Mouse (Mus musculus) limb, embryonic 12.5 days (tissue): ENCODE data around the gene Il21r. TPM values are rescaled to one million over a fixed set of nuclear protein-coding genes. Genes with fewer than 3 reads are reported as not detected.

Source experiments
- ATAC-seq: fragments of 200-750 bp; cut with Nextera tagmentation; 2 replicates; pipeline ENCODE4 v1.8.0; 2017; ENCODE audit warnings: low read depth, moderate TSS enrichment; ENCODE audit not compliant: insufficient number of reproducible peaks, insufficient read depth, low FRiP score, low TSS enrichment
- H3K27ac ChIP-seq: fragments of 300-500 bp; sonication (generic); 2 replicates; pipeline ENCODE4 v1.5.1; 2016; ENCODE audit warnings: mild to moderate bottlenecking, moderate library complexity
- H3K27me3 ChIP-seq: fragments of 300-500 bp; sonication (generic); 2 replicates; pipeline ENCODE4 v1.6.1; 2016; ENCODE audit warnings: mild to moderate bottlenecking, moderate library complexity
- H3K36me3 ChIP-seq: fragments of 300-500 bp; sonication (generic); 2 replicates; pipeline ENCODE4 v1.6.1; 2016; ENCODE audit warnings: mild to moderate bottlenecking, moderate library complexity
- H3K4me1 ChIP-seq: fragments of 300-500 bp; sonication (generic); replicated peaks from 2 replicates; pipeline ENCODE4 v1.6.1; 2016
- H3K4me2 ChIP-seq: fragments of 300-500 bp; sonication (generic); 2 replicates; pipeline ENCODE4 v1.6.1; 2016; ENCODE audit warnings: mild to moderate bottlenecking, moderate library complexity
- H3K4me3 ChIP-seq: fragments of 300-500 bp; sonication (generic); replicated peaks from 2 replicates; pipeline ENCODE4 v1.5.1; 2016; ENCODE audit warnings: mild to moderate bottlenecking
- H3K9ac ChIP-seq: fragments of 300-500 bp; sonication (generic); replicated peaks from 2 replicates; pipeline ENCODE4 v1.6.1; 2016; ENCODE audit warnings: mild to moderate bottlenecking, moderate library complexity
- H3K9me3 ChIP-seq: fragments of 300-500 bp; sonication (generic); 2 replicates; pipeline ENCODE4 v1.6.1; 2016; ENCODE audit warnings: mild to moderate bottlenecking, moderate library complexity
- whole genome bisulfite sequencing: fragments of 180-500 bp; shearing (Covaris S2); methylation state at CpG from one replicate; pipeline ENCODE4 v1.1.7; 2016; 5-methylcytosine and 5-hydroxymethylcytosine counted together
- polyA plus RNA-seq: library from polyadenylated mRNA; unstranded; fragments of >200 nt; fragmentation: Nextera tagmentation; extraction: Ambion mirVana; gene quantifications from 2 replicates; pipeline ENCODE4 v1.2.1, GENCODE M21; 2016

Gene Il21r
- polyA plus RNA-seq, 1 experiment from 2014 or later = 0.20 TPM

DNA sequence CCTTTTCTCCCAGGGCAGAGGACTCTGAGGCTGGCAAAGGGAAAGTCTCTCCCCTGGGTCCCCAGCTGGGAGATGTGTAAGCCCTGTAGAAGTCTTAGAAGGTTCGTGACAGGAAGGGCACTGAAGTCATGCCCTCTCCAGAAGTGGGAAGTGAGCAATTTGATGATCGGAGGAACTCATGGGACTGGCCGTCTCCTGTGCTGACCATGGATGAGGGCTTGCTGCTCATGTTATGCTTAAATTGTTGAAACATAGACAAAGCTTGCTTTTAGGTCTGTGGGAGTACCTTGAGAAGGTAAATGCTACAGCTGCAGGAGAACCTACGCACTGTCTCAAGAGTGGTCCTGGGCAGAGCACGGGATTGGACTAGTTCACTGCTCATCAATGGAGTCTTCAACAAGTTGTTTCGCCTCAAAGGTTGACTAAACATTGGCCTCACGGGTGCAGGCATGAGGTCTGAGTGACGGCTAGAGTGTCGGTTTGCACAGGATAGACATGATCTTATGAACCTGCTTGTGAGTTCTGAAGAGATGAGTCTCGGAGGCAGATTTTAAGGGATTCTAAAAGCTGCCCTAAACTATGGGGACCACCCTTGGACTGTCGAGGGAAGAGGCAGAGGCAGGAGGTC, 1.3 kb upstream of the Il21r start:
- no peaks in the 10 kb centered on the region for H3K36me3 ChIP-seq
- no peak overlapping the region for H3K4me2 ChIP-seq
- H3K4me3 ChIP-seq = no peak overlapping the region
- no peaks in the 10 kb centered on the region for H3K4me1 ChIP-seq
- H3K9me3 ChIP-seq = no peaks in the 10 kb centered on the region
- no peak overlapping the region for H3K27ac ChIP-seq
- WGBS = 79% methylated on average over 11 of the region's 11 CpGs
- no peak for ATAC-seq
- H3K27me3 ChIP-seq = no peaks in the 10 kb centered on the region; the same call in 1 of the 2 replicates
- no peak overlapping the region for H3K9ac ChIP-seq

- WGBS = 80% methylated on average over 12 of the region's 12 CpGs
- Histone ChIP-seq H3K4me2 (no peak overlapping the region), H3K27ac (no peak overlapping the region), H3K9ac (no peak overlapping the region), H3K36me3 (no peaks in the 10 kb centered on the region), H3K4me1 (no peaks in the 10 kb centered on the region), H3K4me3 (no peak overlapping the region), H3K27me3 (no peaks in the 10 kb centered on the region; the same call in 1 of the 2 replicates), H3K9me3 (no peaks in the 10 kb centered on the region)
- ATAC-seq = no peak
Measured at GRCm38 (mm10) chr7:125604362-125605319, 1.4 kb downstream of the Il21r start.

GRCm38 (mm10) chr7:125605725-125606139, 2.5 kb downstream of the Il21r start:
- no peak overlapping the region for H3K27ac ChIP-seq
- no peak overlapping the region for H3K4me2 ChIP-seq
- H3K9me3 ChIP-seq = no peaks in the 10 kb centered on the region
- H3K9ac ChIP-seq = no peak overlapping the region
- H3K4me1 ChIP-seq = no peaks in the 10 kb centered on the region
- H3K36me3 ChIP-seq = no peaks in the 10 kb centered on the region
- H3K4me3 ChIP-seq = no peak overlapping the region
- no peak for ATAC-seq
- 41% methylated on average over 4 of the region's 4 CpGs for WGBS
- no peaks in the 10 kb centered on the region; the same call in 1 of the 2 replicates for H3K27me3 ChIP-seq

DNA sequence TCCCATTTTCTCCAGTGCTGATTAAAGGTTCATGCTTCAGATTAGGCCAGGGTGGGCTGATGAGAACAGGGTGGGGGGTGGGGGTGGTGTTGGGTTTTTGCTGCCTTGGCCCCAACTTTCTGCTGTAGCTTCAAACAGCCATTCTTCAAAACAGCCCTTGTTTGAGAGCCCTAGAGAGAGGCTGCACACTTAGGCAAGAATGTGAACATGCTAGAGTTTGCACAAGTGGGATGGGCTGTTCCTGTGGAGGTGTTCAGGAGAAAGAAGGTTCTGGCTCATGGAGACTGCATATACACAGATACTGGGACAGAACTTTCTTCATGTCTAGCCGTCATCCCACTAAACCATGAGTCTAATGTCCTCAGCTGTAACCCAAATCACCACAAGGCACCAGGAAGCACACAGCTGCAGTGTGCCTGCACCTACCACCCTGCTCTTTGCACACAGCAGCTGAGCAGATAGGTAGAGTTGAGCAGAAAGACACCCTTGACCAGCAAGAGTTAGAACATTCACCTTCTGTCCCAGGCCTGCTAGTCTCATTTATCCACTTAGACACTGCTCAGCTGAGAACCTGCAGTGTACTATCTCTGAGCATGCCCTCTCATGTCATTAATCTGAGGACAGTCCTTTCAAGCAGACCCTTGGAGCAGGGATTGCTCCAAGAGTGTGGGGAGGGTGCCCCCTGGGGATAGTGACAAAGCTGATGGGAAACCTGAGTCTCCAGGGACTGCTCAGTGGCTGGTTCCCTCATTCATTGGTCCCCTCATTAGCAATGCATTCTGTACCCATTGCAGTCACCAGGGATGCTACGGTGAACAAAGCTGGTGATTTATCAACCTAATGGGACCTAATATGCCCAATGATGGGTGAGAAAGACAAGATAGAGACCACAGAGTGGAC, 3.3 kb downstream of the Il21r start:
- no peak overlapping the region for H3K4me2 ChIP-seq
- no peak overlapping the region for H3K4me3 ChIP-seq
- no peaks in the 10 kb centered on the region for H3K9me3 ChIP-seq
- no peak for ATAC-seq
- H3K4me1 ChIP-seq = no peaks in the 10 kb centered on the region
- 82% methylated on average over 2 of the region's 2 CpGs for WGBS
- H3K27me3 ChIP-seq = no peaks in the 10 kb centered on the region; the same call in 1 of the 2 replicates
- H3K36me3 ChIP-seq = no peaks in the 10 kb centered on the region
- H3K27ac ChIP-seq = no peak overlapping the region
- H3K9ac ChIP-seq = no peak overlapping the region

GRCm38 (mm10) chr7:125607384-125608182, 4.4 kb downstream of the Il21r start:
- Histone ChIP-seq H3K4me1 (no peaks in the 10 kb centered on the region), H3K4me2 (no peak overlapping the region), H3K4me3 (no peak overlapping the region), H3K9me3 (no peaks in the 10 kb centered on the region), H3K27ac (no peak overlapping the region), H3K27me3 (no peaks in the 10 kb centered on the region; the same call in 1 of the 2 replicates), H3K9ac (no peak overlapping the region), H3K36me3 (no peaks in the 10 kb centered on the region)
- no peak for ATAC-seq
- 60% methylated on average over 6 of the region's 6 CpGs for WGBS

DNA sequence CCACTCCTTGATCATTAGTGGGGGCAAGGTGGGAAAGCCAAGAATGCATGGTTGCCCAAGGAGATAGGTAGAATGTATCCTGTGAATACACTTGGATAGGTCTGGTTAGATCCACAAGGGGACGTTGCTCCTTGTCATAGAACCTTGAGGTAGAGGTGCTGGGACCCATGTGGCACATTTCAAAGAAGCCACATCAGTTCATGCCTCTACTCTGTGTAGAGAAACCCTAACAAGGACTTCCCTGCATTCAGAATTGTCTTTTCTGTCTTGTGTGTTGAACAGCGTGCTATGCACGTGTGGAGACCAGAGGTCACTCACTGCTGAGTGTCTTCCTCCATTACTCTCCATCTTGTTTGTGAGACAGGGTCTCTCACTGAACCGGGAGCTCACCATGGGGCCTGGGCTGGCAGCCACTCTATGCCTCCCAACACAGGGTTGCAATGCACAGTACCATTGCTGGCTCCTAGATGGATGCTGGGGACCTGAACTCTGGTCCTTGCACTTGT, 5.0 kb downstream of the Il21r start:
- Histone ChIP-seq H3K4me3 (no peak overlapping the region), H3K27ac (no peak overlapping the region), H3K9ac (no peak overlapping the region), H3K36me3 (no peaks in the 10 kb centered on the region), H3K9me3 (no peaks in the 10 kb centered on the region), H3K4me2 (no peak overlapping the region), H3K27me3 (no peaks in the 10 kb centered on the region; the same call in 1 of the 2 replicates), H3K4me1 (no peaks in the 10 kb centered on the region)
- ATAC-seq = no peak
- 90% methylated on average over 4 of the region's 4 CpGs for WGBS

DNA sequence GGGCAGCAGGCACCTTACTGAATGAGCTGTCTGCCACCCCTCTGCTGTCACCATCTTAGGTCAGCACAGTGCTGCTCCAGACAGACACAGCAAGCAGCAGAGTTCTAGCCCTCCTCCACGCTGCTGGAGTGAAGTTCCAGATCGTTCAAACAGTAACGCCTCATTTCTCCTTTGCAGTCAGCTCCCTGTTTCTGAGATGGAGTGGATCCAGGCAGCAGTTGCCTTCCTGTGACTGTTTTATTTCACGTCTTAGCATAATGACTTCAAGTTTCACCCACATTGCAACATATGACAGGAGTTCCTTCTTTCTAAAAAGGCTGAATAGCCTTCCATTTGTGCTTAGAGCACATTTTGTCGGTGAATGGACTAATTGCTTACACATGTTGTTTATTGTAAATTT, 10.3 kb downstream of the Il21r start:
- no peaks in the 10 kb centered on the region for H3K36me3 ChIP-seq
- no peaks in the 10 kb centered on the region for H3K4me1 ChIP-seq
- no peaks in the 10 kb centered on the region for H3K27me3 ChIP-seq
- no peaks in the 10 kb centered on the region for H3K9me3 ChIP-seq
- no peak for ATAC-seq
- no peak overlapping the region for H3K27ac ChIP-seq
- 56% methylated on average over 5 of the region's 5 CpGs for WGBS
- H3K4me2 ChIP-seq = no peak overlapping the region
- no peak overlapping the region for H3K4me3 ChIP-seq
- no peak overlapping the region for H3K9ac ChIP-seq

GRCm38 (mm10) chr7:125615453-125615852, 12.2 kb downstream of the Il21r start:
- Histone ChIP-seq H3K27me3 (no peaks in the 10 kb centered on the region), H3K9ac (no peak overlapping the region), H3K9me3 (no peaks in the 10 kb centered on the region), H3K36me3 (no peaks in the 10 kb centered on the region), H3K4me3 (no peak overlapping the region), H3K27ac (no peak overlapping the region), H3K4me1 (no peaks in the 10 kb centered on the region), H3K4me2 (no peak overlapping the region)
- 83% methylated on average over 7 of the region's 7 CpGs for WGBS
- ATAC-seq = no peak

GRCm38 (mm10) chr7:125618016-125618415, 14.8 kb downstream of the Il21r start:
- no peak for ATAC-seq
- Histone ChIP-seq H3K9me3 (no peaks in the 10 kb centered on the region), H3K27me3 (no peaks in the 10 kb centered on the region), H3K4me3 (no peak overlapping the region), H3K9ac (no peak overlapping the region), H3K4me2 (no peak overlapping the region), H3K4me1 (no peaks in the 10 kb centered on the region), H3K36me3 (no peaks in the 10 kb centered on the region), H3K27ac (no peak overlapping the region)
- 82% methylated on average over 7 of the region's 7 CpGs for WGBS

DNA sequence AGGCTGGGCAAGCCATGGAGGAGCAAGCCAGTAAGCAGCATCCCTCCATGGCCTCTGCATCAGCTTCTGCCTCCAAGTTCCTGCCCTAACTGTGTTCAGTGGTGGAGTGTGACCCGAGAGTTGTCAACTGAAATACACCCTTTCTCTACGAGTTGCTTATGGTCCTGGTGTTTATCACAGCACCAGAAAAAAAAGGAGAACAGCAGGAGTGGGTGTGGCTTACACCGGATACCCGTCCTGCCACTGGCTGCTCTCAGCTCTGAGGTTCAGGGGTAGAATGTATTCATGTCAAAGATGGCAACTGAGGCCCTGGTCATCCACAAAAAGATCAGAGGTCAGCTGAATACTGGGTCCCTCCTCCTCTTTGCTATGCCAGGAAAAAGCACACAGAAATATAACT, 16.8 kb downstream of the Il21r start:
- no peak overlapping the region for H3K27ac ChIP-seq
- H3K4me3 ChIP-seq = no peak overlapping the region
- 69% methylated on average over 4 of the region's 4 CpGs for WGBS
- H3K27me3 ChIP-seq = no peaks in the 10 kb centered on the region
- no peak overlapping the region for H3K9ac ChIP-seq
- no peak overlapping the region for H3K4me2 ChIP-seq
- 0 out of 2 replicates have a peak, but pooled peaks cover 3% of the 10 kb centered on the region for H3K4me1 ChIP-seq
- no peak for ATAC-seq
- H3K36me3 ChIP-seq = no peaks in the 10 kb centered on the region
- no peaks in the 10 kb centered on the region for H3K9me3 ChIP-seq
